17 mouse cellular contexts compared by ENCODE assay signal in the genomic region with DNA sequence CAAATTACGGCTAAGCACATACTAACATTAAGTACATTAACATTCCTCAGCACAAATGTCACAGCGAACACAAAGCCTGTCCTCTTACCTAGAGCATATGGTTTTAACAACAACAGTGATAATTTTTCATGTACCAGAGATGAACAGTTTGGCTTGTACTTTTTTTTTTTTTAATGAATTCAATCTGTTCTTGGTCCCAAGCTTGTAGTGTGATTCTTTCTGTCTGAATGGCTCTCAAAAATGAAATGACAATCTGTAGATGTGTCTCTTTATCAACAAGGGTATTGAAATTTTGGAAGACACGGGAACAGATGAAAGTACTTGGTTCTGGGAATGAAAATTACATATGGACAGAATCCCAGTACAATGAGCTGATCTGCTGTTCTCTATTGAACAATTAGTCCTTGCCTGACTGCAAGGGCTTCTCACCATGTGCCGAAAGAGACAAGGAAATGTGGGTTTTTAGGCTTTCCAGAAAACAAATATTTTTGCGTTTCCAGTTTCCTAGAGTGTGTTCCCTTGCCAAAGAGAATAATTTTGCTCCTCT. TPM values are rescaled to one million over a fixed set of nuclear protein-coding genes. Genes with fewer than 3 reads are reported as not detected.
DNase-seq lines count a peak whose midpoint lies in the region; ATAC-seq lines count a peak whose summit lies in the region.
"Had no signal": no experiment of that assay in that cellular context is flagged by ENCODE, and none has a peak within 500 bp of the region (broad histone marks: within the 10 kb centered on the region; RNA-seq: fewer than 3 reads in every experiment).

No protein-coding gene starts in this region.

- peak overlapping the region; percentile 24; the same call in 1 of the 2 replicates for H3K27ac ChIP-seq in forebrain, embryonic 16.5 days (ENCODE audit: low read length)
- no peak overlapping the region for H3K27ac ChIP-seq in forebrain, embryonic 12.5 days
- H3K27ac ChIP-seq: embryonic facial prominence, embryonic 13.5 days; gastrocnemius, adult 2 months; hindbrain, embryonic 15.5 days had no signal

- H3K36me3 ChIP-seq in forebrain, embryonic 16.5 days (ENCODE audit: control insufficient read depth, insufficient read depth): no peaks in the 10 kb centered on the region
- H3K36me3 ChIP-seq in forebrain, embryonic 12.5 days (replicated peaks): no peaks in the 10 kb centered on the region
- H3K36me3 ChIP-seq: embryonic facial prominence, embryonic 13.5 days; heart, embryonic 12.5 days; hindbrain, embryonic 15.5 days had no signal

- no peak overlapping the region for H3K9ac ChIP-seq in forebrain, embryonic 16.5 days (replicated peaks; ENCODE audit: low read depth, low read length)
- no peak overlapping the region for H3K9ac ChIP-seq in forebrain, embryonic 12.5 days
- H3K9ac ChIP-seq: embryonic facial prominence, embryonic 13.5 days; heart, embryonic 12.5 days; hindbrain, embryonic 15.5 days had no signal

- H3K4me3 ChIP-seq in forebrain, embryonic 16.5 days (replicated peaks; ENCODE audit: low read length): no peak overlapping the region
- no peak overlapping the region for H3K4me3 ChIP-seq in forebrain, embryonic 12.5 days (replicated peaks)
- H3K4me3 ChIP-seq: embryonic facial prominence, embryonic 13.5 days; gastrocnemius, adult 2 months; heart, embryonic 12.5 days; hindbrain, embryonic 15.5 days had no signal

- 55% methylated on average over 5 of the region's 5 CpGs for WGBS in forebrain, embryonic 16.5 days
- WGBS in forebrain, embryonic 12.5 days: 86% methylated on average over 5 of the region's 5 CpGs

- no peak overlapping the region for H3K4me2 ChIP-seq in forebrain, embryonic 16.5 days (ENCODE audit: low read length)
- no peak overlapping the region for H3K4me2 ChIP-seq in forebrain, embryonic 12.5 days
- H3K4me2 ChIP-seq: embryonic facial prominence, embryonic 13.5 days; heart, embryonic 12.5 days; hindbrain, embryonic 15.5 days had no signal

- DNase-seq in layer of hippocampus, adult 9-10 months (ENCODE audit: low spot score): peak; percentile 50
- no peak for DNase-seq in layer of hippocampus, postnatal 25 days (ENCODE audit: extremely low spot score in 1 of 2, low spot score in 1 of 2)
- DNase-seq in brain, embryonic 18.5 days (ENCODE audit: low read depth, low spot score): peak; percentile 34
- DNase-seq in lung, postnatal 10 days: no peak
- DNase-seq: adrenal gland, adult 2 months; adrenal gland, postnatal 25 days; cerebellum, adult 11-12 months; cerebellum, adult 9-10 months; cerebellum, postnatal 25 days; gastrocnemius, adult 2 months; gastrocnemius, postnatal 25 days had no signal

- peak; percentile 70 for ATAC-seq in forebrain, embryonic 16.5 days
- no peak for ATAC-seq in forebrain, embryonic 12.5 days (ENCODE audit: low FRiP score)
- ATAC-seq: intestine, embryonic 16.5 days had no signal

- H3K4me1 ChIP-seq in forebrain, embryonic 16.5 days (replicated peaks; ENCODE audit: control insufficient read depth, insufficient read depth, low read length): no peaks in the 10 kb centered on the region
- H3K4me1 ChIP-seq in forebrain, embryonic 12.5 days: no peaks in the 10 kb centered on the region
- H3K4me1 ChIP-seq: heart, embryonic 12.5 days; hindbrain, embryonic 15.5 days had no signal

- H3K9me3 ChIP-seq in forebrain, embryonic 16.5 days (ENCODE audit: control insufficient read depth, low read length): no peaks in the 10 kb centered on the region
- no peaks in the 10 kb centered on the region for H3K9me3 ChIP-seq in forebrain, embryonic 12.5 days
- H3K9me3 ChIP-seq: embryonic facial prominence, embryonic 13.5 days; heart, embryonic 12.5 days; hindbrain, embryonic 15.5 days had no signal

- H3K27me3 ChIP-seq in forebrain, embryonic 16.5 days (replicated peaks; ENCODE audit: control insufficient read depth, insufficient read depth, low read length): no peaks in the 10 kb centered on the region
- H3K27me3 ChIP-seq in forebrain, embryonic 12.5 days: no peaks in the 10 kb centered on the region
- H3K27me3 ChIP-seq: embryonic facial prominence, embryonic 13.5 days; heart, embryonic 12.5 days; hindbrain, embryonic 15.5 days had no signal

RNA-seq across cellular contexts. Expression of a gene that starts 35.3 kb away (rescaled TPM):
- 16.4 and 17.5 TPM in 2 replicates for polyA plus RNA-seq in forebrain, embryonic 16.5 days (2015; fragmentation: Nextera tagmentation; extraction: Ambion mirVana)
- 19.7 and 21.2 TPM in 2 replicates for polyA plus RNA-seq in forebrain, embryonic 12.5 days (2016; fragmentation: Nextera tagmentation; extraction: Ambion mirVana)
- 1 to 10 TPM; 6.2 to 6.8 TPM for total RNA-seq in layer of hippocampus, postnatal 25 days (2021)

Comparison
In these comparisons a context has a peak if more than half of its experiments do, and no peak if none do; other contexts are left out.
1. DNase-seq: peak in layer of hippocampus, adult 9-10 months (single experiment) and brain, embryonic 18.5 days (single experiment); none in layer of hippocampus, postnatal 25 days (0 of 2) and lung, postnatal 10 days (single experiment).